Mouse (Mus musculus): ENCODE data around the gene Gm7356.
"Not testable (repeated sequence)": the region's sequence is repeated elsewhere in the genome, so short reads cannot be mapped to it uniquely, and the experiment has no call there.

GRCm38 (mm10) chr17:14037012-14037411 lies 33.5 kb upstream of the Gm7356 start:
- not testable (repeated sequence) for TF ChIP-seq POLR2A (IDR thresholded peaks at IDR 0.05; ENCODE audit: low read depth, low read length); CTCF (IDR thresholded peaks at IDR 0.05; ENCODE audit: extremely low read depth, insufficient read depth, insufficient read length, insufficient replicate concordance)
